Mouse (Mus musculus): ENCODE results near the gene Med13l. TPM values are rescaled to one million over a fixed set of nuclear protein-coding genes. Genes with fewer than 3 reads are reported as not detected.

The Med13l gene
- total and polyA plus RNA-seq, 3 experiments: 17.0 to 34.3 (median 31.5) TPM

- no peak for DNase-seq
Measured at GRCm38 (mm10) chr5:118693996-118694395, 133.5 kb downstream of the Med13l start.

GRCm38 (mm10) chr5:118697073-118697472, 136.6 kb downstream of the Med13l start:
- DNase-seq: no peak

GRCm38 (mm10) chr5:118700978-118701377, 140.5 kb downstream of the Med13l start:
- no peak for DNase-seq

GRCm38 (mm10) chr5:118702674-118703073, 142.2 kb downstream of the Med13l start:
- DNase-seq: no peak

DNA sequence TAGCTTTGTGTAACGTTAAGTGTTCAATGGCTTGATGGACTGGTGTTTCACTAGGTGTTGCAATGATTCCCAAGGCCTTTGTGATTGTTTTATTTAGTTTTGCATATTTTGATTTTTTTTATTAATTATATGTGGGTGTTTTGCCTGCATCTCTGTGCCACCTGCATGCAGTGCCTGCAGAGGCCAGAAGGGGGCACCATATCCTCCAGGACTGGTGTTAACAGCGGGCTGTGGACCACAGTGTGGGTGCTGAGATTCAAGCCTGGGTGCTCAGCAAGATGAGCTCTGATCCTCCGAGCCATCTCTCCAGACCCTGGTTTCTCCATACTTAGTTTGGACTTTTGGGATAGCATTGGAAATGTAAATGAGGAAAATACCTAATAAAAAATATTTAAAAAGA, 143.7 kb downstream of the Med13l start:
- no peak for DNase-seq

GRCm38 (mm10) chr5:118704960-118705359, 144.5 kb downstream of the Med13l start:
- DNase-seq: no peak

- no peak for DNase-seq
Measured at GRCm38 (mm10) chr5:118706009-118706408, 145.5 kb downstream of the Med13l start.

GRCm38 (mm10) chr5:118706414-118706813, 145.9 kb downstream of the Med13l start:
- no peak for DNase-seq

DNA sequence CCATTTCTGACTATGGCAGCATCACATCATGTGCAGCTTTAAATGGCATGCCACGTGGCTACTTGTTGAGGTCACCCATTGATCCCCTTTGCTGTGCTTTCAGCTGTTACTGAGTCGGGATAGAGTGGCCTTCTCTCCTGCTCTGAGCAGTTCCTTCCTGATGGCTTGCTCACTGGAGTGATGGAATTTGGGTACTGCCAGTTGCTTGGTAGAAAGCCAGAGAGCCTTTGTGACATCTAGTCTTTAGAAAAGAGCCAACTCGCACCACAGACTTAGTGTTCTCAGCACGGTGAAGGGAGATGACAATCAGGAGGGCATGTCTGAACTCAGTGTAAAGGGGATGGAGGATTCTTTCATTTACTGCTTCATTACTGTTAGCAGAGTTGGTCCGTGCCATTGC, 147.0 kb downstream of the Med13l start:
- DNase-seq: no peak

DNA sequence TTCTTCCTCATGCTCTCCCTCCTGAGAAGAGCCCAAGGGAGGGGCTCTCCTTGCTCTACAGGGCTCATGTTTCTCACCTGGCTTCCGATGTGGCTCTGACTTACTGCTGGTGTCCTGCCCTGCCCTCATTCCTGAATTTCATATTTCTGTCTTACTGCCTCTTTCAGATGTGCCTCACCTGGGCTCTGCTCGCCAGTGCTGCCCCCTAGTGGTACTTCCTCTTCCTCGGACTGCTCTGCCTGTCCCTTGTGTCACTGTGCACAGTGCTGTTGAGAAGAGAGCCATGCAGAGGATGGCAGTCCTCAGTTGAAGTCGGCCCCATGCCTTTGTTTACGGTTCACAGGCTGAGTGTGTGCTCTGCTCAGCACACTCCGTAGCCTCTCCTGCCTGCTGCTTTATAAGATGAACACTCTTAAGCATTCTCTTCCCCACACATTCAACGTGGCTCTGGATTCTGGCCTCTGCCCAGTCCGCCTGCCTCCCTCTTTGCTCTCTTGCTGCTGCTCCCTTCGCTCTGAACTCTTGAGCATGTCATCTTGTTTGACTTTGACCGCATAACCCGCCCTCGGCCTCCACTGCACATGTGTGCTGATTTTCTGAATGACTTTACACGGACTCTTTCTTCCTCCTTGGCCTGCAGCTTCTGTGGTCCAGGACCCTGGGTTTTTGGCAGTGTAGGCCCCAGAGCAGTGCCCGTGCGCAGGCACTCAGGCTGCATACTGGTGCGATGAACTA, 147.9 kb downstream of the Med13l start:
- DNase-seq: peak; percentile 68

- DNase-seq: peak; percentile 20
Measured at GRCm38 (mm10) chr5:118709847-118710251, 149.4 kb downstream of the Med13l start.

- no peak for DNase-seq
Measured at GRCm38 (mm10) chr5:118715518-118715917, 155.0 kb downstream of the Med13l start.

- no peak for DNase-seq
Measured at GRCm38 (mm10) chr5:118716295-118717271, 156.1 kb downstream of the Med13l start.

- no peak for DNase-seq
Measured at GRCm38 (mm10) chr5:118717456-118717855, 157.0 kb downstream of the Med13l start.

DNA sequence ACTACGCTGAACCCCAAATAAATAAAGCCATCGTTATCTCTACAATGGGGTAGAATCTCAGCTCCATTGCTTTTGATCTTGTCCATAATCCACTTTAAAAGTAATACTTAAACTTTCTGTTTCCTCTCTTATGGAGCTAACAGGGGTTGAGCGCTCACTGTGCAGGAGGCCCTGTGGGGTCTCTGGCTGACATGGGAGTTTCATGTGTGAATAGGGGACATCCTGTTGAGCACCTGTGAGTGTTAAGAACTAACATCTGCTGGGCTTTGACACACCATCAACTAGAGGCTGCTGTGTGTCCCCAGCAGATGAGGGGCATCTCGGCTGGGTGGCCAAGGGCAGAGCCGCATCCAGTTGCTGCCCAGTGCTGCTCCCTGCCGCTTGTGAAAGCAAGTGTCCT, 157.6 kb downstream of the Med13l start:
- no peak for DNase-seq

DNA sequence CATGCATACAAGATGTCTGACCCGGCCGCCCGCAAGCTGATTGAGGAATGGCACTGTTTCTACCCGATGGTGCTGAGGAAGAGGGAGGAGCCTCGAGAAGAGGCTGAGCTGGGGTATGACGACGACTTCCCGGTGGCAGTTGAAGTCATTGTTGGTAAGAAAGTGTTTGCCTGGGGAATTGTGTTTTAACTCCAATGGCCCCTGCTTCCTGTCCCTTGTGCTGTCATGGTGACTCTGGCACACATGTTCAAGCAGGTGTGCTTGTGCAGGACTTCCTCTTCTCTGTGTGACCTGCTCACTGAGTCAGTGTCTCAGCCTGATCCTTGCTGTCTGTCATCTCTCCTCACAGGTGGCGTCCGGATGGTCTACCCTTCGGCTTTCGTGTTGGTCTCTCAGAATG, 160.9 kb downstream of the Med13l start:
- DNase-seq: no peak

DNA sequence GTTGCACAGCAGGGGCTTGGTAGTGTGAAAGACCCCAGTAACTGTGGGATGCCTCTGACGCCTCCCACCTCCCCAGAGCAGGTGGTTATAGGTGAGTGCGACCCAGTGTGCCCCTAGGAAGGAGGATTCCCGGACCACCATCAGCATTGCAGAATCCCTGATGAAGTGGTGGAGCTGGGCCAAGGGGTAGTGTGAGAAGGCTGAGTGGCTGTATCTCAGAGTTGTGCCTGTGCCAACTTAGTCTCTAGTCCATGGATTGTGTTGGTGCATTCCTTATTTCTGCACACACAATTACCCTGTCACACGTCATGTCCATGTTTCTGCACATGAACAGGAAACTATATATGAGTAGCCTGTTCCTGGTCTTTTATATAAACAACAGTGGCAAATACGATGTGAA, 161.4 kb downstream of the Med13l start:
- DNase-seq: no peak

DNA sequence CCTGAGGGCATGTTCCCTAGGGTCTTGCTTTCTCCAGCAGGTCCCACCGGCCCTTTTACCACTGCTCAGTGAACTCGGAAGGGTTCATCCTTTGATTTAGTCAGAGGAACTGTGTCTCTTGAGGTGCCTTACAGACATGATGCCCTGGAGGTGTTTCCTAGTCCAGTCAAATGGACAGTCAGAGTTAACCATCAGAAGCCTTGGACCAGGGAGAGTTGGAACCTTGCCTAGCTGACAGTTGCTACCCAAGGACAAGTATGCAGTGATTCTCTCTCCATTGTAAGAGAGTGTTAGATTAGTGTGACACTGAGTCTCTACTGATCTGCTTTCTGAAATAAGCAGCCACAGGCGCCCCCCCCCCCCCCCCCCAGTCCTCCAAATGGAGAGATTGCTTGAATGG, 162.0 kb downstream of the Med13l start:
- DNase-seq: peak; percentile 61

- DNase-seq: no peak
Measured at GRCm38 (mm10) chr5:118725425-118725824, 164.9 kb downstream of the Med13l start.

DNA sequence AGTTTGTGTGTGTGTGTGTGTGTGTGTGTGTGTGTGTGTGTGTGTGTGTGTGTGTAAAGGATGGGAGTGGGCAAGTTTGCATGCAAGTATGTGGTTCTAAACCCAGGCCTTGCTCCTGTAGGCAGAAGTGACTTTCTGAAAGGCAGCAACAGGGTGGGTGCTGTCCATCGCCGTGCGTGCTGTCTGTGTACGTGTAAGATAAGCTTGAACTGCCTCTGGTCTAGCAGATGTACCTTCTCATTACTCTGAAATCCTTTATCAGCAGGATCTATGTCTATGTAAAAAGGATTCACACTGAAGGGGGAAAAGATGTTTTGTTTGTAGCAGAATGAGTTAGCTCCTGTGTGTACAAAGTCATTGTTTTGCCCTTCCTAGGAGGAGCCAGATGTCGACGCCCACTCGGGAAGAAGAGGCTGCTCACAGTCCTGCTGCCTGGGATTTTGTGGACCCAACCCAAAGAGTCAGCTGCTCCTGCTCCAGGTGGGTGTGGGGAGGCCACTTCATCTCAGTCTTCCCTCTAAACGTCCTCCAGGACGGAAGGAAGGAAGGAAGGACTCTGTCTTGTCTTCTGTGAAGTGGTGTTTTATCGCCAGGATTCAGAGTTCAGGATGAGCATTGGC, 165.5 kb downstream of the Med13l start:
- DNase-seq: no peak

GRCm38 (mm10) chr5:118727336-118727735, 166.9 kb downstream of the Med13l start:
- DNase-seq: no peak

DNA sequence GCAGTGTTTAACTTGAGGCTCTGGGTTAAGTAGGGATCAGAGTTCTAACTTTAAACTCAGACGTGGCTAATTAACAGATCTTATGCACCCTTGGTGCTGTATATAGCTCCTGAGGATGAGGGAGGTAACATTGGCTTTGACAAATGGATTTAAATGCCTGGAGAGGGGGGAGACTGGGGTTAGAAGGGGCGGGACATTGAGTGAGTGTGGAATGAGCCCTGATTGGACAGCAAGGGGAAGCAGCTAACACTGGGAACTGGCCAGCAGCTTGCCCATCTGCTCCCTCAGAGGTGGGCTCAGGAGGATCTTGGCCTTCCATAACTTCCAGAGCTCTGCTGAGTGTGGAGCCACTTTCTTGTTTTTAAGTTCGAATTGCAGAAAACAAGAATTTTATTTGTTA, 171.7 kb downstream of the Med13l start:
- DNase-seq: no peak

DNA sequence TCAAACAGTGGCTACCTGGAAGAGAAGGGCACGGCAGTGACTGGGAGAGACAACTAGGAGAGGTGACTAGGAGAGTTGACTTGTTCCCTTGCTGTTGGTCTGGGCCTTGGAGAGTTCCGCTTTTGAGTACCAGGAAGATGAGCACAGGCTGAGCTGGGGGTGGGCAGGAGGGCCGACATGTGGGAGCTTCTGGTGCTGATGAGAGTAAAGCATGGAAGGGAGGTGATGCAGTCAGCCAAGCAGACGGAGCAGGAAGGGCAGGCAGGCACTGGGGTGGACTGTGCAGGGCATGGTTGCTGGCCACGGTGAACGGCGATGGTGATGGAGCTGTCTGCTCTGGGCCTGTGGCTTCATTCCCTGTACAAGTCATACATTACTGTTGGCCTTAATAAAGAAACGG, 172.2 kb downstream of the Med13l start:
- DNase-seq: no peak
